Mouse (Mus musculus): Measurements from ENCODE around the gene Tmem43. TPM values are rescaled to one million over a fixed set of nuclear protein-coding genes. Genes with fewer than 3 reads are reported as not detected.
A peak's percentile ranks its signal among the peaks of the same experiment; 100 is the strongest.

Gene Tmem43
- polyA plus RNA-seq, 1 experiment, result 27.5 TPM

DNA sequence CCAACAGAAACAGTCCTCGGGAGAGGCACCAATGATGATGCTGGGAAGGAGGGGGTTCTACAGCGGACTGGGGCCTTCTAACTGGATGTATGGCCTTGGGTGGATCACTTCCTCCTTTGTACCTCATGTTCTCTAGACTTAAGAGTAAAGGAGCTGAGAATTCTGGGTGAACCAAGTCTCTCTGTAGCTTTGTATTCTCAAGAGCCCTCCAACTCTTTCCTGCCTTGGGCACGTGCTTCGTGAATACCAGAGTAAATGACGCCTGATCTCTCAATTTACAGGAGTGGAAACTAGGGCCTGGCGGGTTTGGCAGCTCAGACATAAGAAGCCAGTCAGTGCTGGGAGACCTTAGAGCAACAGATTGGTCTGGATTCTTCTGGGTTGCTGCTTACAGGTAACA is 1.2 kb upstream of the Tmem43 start:
- no peaks in the 10 kb centered on the region for H3K36me3 ChIP-seq (ENCODE audit: control insufficient read depth, insufficient read depth, low read length)
- H3K27me3 ChIP-seq (replicated peaks; ENCODE audit: control insufficient read depth, insufficient read depth, low read length), result no peaks in the 10 kb centered on the region
- H3K4me3 ChIP-seq (ENCODE audit: insufficient read depth, low read depth, low read length), result peak overlapping the region; percentile 67
- DNase-seq, result peak; percentile 12
- TF ChIP-seq CTCF (conservative IDR thresholded peaks at IDR 0.05; ENCODE audit: insufficient read depth, insufficient read length, low read depth, low read length), result no peak
- no peak for TF ChIP-seq POLR2A (IDR thresholded peaks at IDR 0.05; ENCODE audit: low read depth, low read length)
- H3K27ac ChIP-seq (ENCODE audit: insufficient read depth, low read depth, low read length), result peak overlapping the region; percentile 58; the same call in 1 of the 2 replicates
- 32% methylated on average over 6 of the region's 6 CpGs for WGBS
- H3K4me1 ChIP-seq (ENCODE audit: control insufficient read depth, insufficient read depth, low read length), result peaks cover 8% of the 10 kb centered on the region; the same call in 1 of the 2 replicates

DNA sequence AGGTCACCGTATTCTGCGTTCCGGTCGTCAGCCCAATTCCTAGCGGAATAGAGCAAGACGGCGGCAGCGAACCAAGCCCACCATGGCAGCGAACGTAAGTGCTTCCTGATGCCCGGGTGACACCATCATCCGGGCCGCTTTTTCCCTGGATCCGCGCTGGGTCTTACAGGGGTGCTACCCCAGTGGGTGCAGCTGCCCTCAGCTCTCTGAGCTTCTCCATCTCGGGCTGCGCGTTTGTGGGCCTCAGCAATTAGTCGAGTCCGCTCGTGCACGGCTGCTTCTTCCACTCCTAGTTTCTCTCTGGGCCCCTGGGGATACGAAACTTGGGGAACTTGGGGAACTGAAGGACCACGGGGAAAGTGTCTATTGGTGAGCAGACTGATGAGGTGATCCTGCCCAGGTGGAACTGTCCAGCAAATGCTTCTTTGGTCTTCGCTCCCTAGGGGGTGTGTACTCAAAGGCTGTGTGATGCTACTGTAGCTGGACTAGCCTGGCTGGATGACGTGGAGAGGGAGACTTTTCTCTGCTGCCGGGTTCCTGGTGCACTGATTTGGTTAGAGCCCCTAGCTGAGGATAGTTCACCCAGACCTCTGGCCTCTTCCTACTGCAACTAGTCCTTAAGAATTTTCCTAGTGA is 420 bp downstream of the Tmem43 start:
- 1% methylated on average over 27 of the region's 27 CpGs for WGBS
- peak overlapping the region; percentile 71 for H3K4me3 ChIP-seq (ENCODE audit: insufficient read depth, low read depth, low read length)
- H3K27me3 ChIP-seq (replicated peaks; ENCODE audit: control insufficient read depth, insufficient read depth, low read length), result no peaks in the 10 kb centered on the region
- no peaks in the 10 kb centered on the region; the same call in 1 of the 2 replicates for H3K36me3 ChIP-seq (ENCODE audit: control insufficient read depth, insufficient read depth, low read length)
- H3K27ac ChIP-seq (ENCODE audit: insufficient read depth, low read depth, low read length), result no peak overlapping the region
- no peak for DNase-seq
- peaks cover 8% of the 10 kb centered on the region; the same call in 1 of the 2 replicates for H3K4me1 ChIP-seq (ENCODE audit: control insufficient read depth, insufficient read depth, low read length)
- no peak for TF ChIP-seq POLR2A (IDR thresholded peaks at IDR 0.05; ENCODE audit: low read depth, low read length)
- TF ChIP-seq CTCF (conservative IDR thresholded peaks at IDR 0.05; ENCODE audit: insufficient read depth, insufficient read length, low read depth, low read length), result no peak

DNA sequence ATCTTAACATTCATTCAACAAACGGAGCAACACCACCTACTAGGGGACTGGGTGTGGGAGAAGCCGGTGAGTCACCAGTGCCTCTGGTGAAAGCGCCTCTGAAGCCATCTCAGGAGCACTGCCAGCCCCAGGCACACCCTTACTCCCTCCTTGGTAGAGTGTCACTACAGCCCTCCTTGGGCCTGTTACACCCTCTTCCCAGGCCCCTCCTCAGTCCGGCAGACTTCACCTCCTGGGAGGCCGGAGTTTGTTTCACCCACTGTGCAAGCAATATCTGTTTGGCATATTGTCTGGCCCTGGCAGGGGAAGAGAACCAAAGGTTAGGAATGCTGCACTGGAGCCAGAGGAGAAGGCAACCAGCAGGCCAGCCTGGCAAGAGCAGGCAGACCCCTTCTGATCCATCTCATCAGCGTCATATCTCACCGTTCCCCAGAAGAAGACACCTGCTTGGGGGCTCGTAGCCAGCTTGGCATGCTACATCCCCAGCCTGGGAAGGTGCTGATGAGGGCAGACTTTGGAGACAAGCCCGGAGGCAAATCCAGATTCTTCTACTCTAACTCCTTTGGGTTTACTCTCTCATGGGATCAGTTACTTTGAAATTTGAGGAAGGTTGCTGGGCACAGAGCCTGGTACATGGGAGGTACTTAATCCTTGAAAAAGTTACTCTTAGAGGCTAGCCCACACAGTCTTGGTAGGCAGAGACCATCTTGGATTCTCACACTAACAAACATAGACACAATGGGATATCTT is 1.1 kb downstream of the Tmem43 start:
- Histone ChIP-seq H3K4me3 (ENCODE audit: insufficient read depth, low read depth, low read length) (peak overlapping the region; percentile 71), H3K36me3 (ENCODE audit: control insufficient read depth, insufficient read depth, low read length) (no peaks in the 10 kb centered on the region; the same call in 1 of the 2 replicates), H3K27me3 (replicated peaks; ENCODE audit: control insufficient read depth, insufficient read depth, low read length) (no peaks in the 10 kb centered on the region), H3K27ac (ENCODE audit: insufficient read depth, low read depth, low read length) (no peak overlapping the region), H3K4me1 (ENCODE audit: control insufficient read depth, insufficient read depth, low read length) (peaks cover 8% of the 10 kb centered on the region; the same call in 1 of the 2 replicates)
- peak; percentile 25 for DNase-seq
- TF ChIP-seq POLR2A (IDR thresholded peaks at IDR 0.05; ENCODE audit: low read depth, low read length) (no peak), CTCF (conservative IDR thresholded peaks at IDR 0.05; ENCODE audit: insufficient read depth, insufficient read length, low read depth, low read length) (no peak)
- WGBS, result 46% methylated on average over 9 of the region's 9 CpGs

DNA sequence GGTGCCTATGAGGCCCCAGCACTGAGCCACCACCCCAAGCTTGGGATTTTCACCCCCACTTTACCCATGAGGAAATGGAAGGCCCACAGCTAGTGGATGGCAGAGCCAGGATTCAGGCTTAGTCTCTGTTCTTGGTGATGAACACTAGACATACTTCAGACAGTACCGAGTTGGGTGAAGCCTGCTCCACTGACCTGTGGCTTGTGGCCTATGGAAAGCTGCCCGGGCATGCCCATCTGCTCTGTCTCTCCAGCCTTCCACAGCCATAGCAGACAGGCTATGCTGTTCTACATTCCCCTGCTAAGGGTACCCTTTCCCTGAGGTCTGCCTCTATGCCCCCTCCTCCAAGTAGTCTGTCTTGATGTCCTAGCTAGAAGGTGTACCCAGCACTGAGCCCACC is 3.0 kb downstream of the Tmem43 start:
- Histone ChIP-seq H3K4me1 (ENCODE audit: control insufficient read depth, insufficient read depth, low read length) (peaks cover 8% of the 10 kb centered on the region; the same call in 1 of the 2 replicates), H3K27ac (ENCODE audit: insufficient read depth, low read depth, low read length) (no peak overlapping the region), H3K36me3 (ENCODE audit: control insufficient read depth, insufficient read depth, low read length) (no peaks in the 10 kb centered on the region; the same call in 1 of the 2 replicates), H3K4me3 (ENCODE audit: insufficient read depth, low read depth, low read length) (no peak overlapping the region), H3K27me3 (replicated peaks; ENCODE audit: control insufficient read depth, insufficient read depth, low read length) (no peaks in the 10 kb centered on the region)
- no peak for DNase-seq
- no peak for TF ChIP-seq CTCF (conservative IDR thresholded peaks at IDR 0.05; ENCODE audit: insufficient read depth, insufficient read length, low read depth, low read length)
- TF ChIP-seq POLR2A (IDR thresholded peaks at IDR 0.05; ENCODE audit: low read depth, low read length), result no peak
- 85% methylated on average over 2 of the region's 2 CpGs for WGBS

DNA sequence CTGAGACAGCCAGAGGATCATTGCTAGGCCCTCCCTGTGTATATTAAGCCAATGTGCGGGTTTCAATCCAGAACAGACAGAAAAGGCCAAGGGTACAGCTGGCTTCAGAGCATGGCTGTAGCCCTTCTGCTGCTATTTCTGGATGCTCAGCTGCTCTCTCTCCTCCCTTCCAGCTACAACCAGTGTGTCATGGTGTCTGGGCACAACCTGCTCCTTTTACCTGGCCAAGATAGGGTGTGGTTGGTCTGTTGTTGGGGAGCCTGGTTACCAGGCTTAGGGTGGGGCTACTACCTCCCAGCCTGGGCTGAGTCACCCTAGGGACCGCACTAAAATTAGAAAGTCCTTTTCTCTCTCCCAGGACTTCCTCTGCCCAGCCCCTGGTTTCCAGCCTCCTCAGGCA is 9.9 kb downstream of the Tmem43 start:
- no peaks in the 10 kb centered on the region; the same call in 1 of the 2 replicates for H3K36me3 ChIP-seq (ENCODE audit: control insufficient read depth, insufficient read depth, low read length)

DNA sequence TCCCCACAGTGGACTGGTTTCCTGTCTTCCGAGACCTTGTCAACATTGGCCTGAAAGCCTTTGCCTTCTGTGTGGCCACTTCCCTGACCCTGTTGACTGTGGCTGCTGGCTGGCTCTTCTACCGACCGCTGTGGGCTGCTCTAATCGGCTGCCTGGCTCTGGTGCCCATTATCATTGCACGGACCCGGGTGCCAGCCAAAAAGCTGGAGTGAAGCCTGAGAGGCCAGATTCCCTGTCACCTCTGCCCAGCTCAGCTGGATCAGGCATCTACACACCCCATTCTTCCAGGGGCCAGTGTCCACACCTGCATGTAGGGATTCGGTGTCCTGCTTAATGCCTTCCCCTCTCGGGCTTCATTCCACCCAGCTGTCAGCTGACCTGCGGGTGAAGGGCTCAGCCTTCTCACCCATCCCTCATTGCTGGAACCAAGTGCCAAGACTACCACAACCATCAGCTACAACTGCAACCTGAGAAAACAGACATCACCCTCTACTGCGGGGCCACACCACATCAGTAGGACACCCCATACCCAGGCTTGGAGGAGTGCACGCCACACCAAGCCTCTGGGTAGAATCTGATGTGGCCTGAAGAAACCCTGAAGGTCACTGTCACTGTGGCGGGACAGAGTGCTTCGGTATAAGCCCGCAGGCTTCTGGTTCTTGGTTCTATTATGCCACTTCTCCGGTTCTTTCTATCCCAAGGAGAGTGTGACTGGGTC is 13.4 kb downstream of the Tmem43 start:
- DNase-seq, result no peak
- Histone ChIP-seq H3K4me3 (ENCODE audit: insufficient read depth, low read depth, low read length) (no peak overlapping the region), H3K27me3 (replicated peaks; ENCODE audit: control insufficient read depth, insufficient read depth, low read length) (no peaks in the 10 kb centered on the region), H3K4me1 (ENCODE audit: control insufficient read depth, insufficient read depth, low read length) (no peaks in the 10 kb centered on the region), H3K27ac (ENCODE audit: insufficient read depth, low read depth, low read length) (no peak overlapping the region), H3K36me3 (ENCODE audit: control insufficient read depth, insufficient read depth, low read length) (peaks cover 2% of the 10 kb centered on the region; the same call in 1 of the 2 replicates)
- no peak for TF ChIP-seq POLR2A (IDR thresholded peaks at IDR 0.05; ENCODE audit: low read depth, low read length)
- TF ChIP-seq CTCF (conservative IDR thresholded peaks at IDR 0.05; ENCODE audit: insufficient read depth, insufficient read length, low read depth, low read length), result no peak
- WGBS, result 86% methylated on average over 15 of the region's 15 CpGs

More for the DNA sequence above, 9.9 kb downstream of the Tmem43 start:
- 88% methylated on average over 2 of the region's 2 CpGs for WGBS
- no peak for DNase-seq
- Histone ChIP-seq H3K27me3 (replicated peaks; ENCODE audit: control insufficient read depth, insufficient read depth, low read length) (no peaks in the 10 kb centered on the region), H3K27ac (ENCODE audit: insufficient read depth, low read depth, low read length) (no peak overlapping the region), H3K4me3 (ENCODE audit: insufficient read depth, low read depth, low read length) (no peak overlapping the region), H3K4me1 (ENCODE audit: control insufficient read depth, insufficient read depth, low read length) (no peaks in the 10 kb centered on the region)
- no peak for TF ChIP-seq POLR2A (IDR thresholded peaks at IDR 0.05; ENCODE audit: low read depth, low read length)
- no peak for TF ChIP-seq CTCF (conservative IDR thresholded peaks at IDR 0.05; ENCODE audit: insufficient read depth, insufficient read length, low read depth, low read length)
